Mouse (Mus musculus): ENCODE measurements around the gene Gna13.

The Gna13 gene

GRCm38 (mm10) chr11:109422263-109422662 is 59.6 kb downstream of the Gna13 start:
- DNase-seq (ENCODE audit: low spot score in 2 of 2) = no peak

DNA sequence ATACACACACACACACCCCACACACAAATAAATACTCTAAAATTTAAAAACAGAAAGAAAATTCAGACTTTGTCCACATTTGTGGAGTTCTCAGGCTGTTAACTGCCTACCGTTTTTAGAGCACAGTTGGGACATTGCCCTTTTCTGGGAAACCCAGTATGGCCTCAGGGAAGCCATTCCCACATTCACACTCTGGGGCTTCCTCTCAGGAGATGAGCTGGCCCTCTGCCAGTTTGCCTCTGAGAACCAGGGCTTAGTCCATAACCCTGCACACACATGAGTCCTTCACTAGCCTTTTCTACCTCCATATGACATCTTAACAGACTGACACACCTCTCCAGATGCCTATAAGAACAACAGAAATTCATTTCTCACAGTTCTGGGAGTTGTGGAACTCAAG is 60.7 kb downstream of the Gna13 start:
- no peak for DNase-seq (ENCODE audit: low spot score in 2 of 2)

DNA sequence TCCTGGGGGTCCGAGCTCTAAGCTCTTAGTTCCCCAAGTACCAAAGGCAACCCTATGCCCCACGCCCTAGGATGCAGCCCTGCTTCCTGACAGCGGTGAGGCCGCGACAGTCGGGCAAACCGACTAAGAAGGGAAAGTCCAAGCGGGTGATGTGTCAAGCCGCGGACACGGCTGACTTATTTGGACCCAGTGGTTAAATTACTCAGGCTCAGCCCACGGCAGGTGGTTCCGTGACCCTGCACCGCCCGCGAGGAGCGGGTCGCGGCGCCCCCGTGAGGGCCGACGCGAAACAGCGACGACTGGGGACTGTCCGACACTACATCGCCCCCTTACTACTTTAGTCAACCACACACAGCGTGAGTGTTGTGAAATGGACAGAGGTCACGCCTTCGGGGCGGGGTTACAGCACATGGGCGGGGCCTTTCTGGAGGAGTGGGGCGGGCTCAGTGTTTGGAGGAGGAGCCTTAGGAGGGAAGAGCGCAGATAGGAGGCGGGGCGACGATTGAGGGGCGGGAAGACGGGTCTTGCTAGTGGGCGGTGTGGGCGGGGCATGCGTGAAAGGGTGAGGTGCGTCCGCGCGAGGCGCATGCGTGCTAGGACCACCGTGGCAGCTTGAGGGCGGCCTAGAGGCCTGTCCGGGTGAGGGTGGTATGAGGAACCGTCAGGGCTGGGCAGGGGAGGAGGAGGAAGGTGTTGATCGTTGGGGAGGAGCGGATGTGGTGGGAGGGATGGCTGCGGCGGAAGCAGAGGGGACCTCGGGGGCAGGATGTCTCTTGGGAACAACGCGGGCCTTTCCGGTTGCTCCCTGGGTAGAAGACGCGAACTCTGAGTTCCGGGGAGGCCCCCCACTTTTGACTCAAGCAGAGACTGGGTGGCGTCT is 63.0 kb downstream of the Gna13 start, which contains the start of gene Amz2:
Amz2 (plus strand) TSS at position 555 of the 880 bp plus-strand sequence.
- peak; percentile 99 for DNase-seq (ENCODE audit: low spot score in 2 of 2)

- no peak for DNase-seq (ENCODE audit: low spot score in 2 of 2)
Observed at GRCm38 (mm10) chr11:109426272-109426586, 63.6 kb downstream of the Gna13 start.

- no peak for DNase-seq (ENCODE audit: low spot score in 2 of 2)
Observed at GRCm38 (mm10) chr11:109427353-109427752, 64.7 kb downstream of the Gna13 start.

GRCm38 (mm10) chr11:109434233-109434798 is 71.7 kb downstream of the Gna13 start:
- DNase-seq (ENCODE audit: low spot score in 2 of 2) = no peak

GRCm38 (mm10) chr11:109436889-109437288 is 74.3 kb downstream of the Gna13 start:
- no peak for DNase-seq (ENCODE audit: low spot score in 2 of 2)

GRCm38 (mm10) chr11:109439209-109439608 is 76.6 kb downstream of the Gna13 start:
- no peak for DNase-seq (ENCODE audit: low spot score in 2 of 2)

DNA sequence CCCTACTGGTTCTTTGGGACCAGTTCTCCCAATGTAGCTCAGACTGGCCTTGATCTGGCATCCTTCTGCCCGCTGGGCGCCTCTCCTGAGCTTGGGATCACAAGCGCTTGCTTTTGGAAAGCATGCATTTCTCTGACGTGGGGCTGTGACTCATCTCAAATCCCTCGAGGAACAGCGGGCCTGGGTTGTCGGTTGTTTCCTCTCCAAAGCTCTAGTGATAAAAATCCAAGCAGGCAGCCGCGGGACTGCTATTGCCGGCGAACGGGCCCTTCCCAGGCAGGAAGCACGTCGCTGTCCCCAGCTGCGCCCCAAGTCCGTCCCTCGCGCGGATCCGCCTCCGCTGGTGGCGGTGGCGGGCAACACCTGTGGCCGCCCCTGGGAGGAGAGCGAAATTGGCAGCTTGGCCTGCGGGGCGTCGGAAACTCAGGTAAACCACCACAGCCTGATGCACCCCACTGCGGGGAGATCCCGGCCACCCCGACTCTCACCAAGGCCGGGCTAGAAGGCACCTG is 77.3 kb downstream of the Gna13 start:
- peak; percentile 82 for DNase-seq (ENCODE audit: low spot score in 2 of 2)

DNA sequence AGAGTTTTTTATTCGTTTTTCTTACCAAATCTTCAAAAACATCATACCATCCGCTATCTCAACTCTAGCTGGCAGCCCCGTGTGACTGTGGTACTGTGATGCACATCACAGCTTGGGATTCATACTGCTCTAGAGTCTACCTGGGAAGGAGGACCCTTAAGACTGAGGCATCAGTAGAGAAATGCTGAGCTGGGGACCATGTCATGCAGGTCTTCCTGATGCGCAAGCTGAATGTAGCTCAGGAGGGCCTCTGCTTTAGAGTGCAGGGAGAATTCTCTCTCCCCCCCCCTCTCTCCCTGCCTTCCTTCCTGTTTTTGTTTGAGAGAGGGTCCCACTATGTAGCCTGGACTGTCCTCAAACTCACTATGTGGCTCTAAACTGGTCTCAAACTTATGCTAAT is 78.0 kb downstream of the Gna13 start:
- DNase-seq (ENCODE audit: low spot score in 2 of 2) = no peak

DNA sequence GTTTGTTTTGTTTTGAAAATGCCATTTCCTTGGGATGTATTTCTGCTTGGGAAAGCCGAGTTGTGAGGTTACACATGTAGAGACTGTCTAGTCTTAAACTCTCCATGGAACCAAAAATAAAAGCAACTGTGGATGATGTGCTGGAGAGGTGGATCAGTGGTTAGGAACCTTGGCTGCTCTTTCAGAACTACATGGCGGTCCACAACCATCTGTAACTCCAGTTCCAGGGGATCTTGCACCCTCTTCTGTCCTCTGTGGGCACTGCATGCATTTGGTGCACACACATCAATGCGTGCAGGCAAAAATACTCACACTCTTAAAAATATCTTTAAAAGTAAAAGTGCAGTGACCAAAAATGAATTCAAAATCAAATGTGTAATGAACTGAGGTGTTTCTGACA is 78.5 kb downstream of the Gna13 start:
- peak in 1 of 2 experiments; percentile 51 for DNase-seq (ENCODE audit: low spot score in 2 of 2)

DNA sequence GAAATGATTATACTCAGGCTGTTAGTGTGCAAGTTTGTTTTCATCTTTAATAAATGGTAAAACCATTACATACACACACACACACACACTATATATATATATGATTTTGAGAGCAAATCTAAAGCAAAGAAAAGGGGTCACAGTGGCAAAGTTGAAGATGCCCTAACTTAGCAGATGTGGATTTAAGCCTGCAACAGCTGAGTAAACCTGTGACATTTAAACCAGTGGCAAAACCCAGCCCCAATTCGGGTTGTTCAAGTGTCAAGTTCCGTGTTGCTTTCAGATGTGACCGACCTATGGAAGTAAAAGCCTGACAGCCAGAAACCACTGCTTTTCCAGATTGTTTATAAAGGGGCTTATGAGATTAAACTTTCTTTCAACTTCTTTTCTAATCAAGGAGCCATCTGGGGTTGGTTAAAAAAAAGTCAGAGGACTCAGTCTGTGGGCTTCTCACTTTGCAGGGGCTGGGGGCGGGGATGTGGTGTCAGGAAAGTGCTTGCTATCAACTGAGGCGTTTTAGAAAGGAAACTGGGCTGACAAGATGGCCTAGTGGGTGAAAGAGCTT is 79.6 kb downstream of the Gna13 start:
- DNase-seq (ENCODE audit: low spot score in 2 of 2) = no peak

- no peak for DNase-seq (ENCODE audit: low spot score in 2 of 2)
Observed at GRCm38 (mm10) chr11:109443468-109444263, 81.0 kb downstream of the Gna13 start.

- no peak for DNase-seq (ENCODE audit: low spot score in 2 of 2)
Observed at GRCm38 (mm10) chr11:109444600-109444999, 82.0 kb downstream of the Gna13 start.

DNA sequence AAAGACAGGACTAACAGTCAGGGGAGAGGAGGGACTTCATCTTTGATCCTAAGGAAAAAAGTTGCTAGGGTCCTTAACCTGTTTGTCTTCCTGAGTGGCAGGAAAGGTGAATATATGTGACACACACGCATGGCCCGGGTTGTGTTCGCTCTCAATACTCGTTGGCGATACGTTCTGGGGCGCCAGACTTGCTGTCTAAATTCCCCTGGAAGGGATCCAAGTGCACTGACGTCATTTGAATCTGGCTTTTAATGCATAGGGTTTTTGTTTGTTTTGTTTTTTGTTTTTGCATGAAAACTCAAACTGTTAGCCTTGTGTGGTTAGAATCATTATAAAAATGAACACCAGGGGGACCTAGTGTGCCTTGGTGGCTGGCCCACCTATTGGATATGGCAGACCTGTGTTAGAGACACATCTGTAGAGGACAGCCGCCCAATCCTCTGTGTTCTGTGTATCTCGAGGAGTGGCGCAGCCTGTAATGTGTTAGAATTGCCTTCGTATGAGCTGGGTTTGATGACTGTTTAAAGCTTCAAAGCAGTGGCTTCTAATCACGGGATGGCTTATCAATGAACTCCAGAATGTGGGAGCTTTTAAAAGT is 82.9 kb downstream of the Gna13 start:
- peak in 1 of 2 experiments; percentile 58 for DNase-seq (ENCODE audit: low spot score in 2 of 2)
